Mouse (Mus musculus) A20 (cell line): Measurements from ENCODE around the gene Tmc5.
A peak's percentile ranks its signal among the peaks of the same experiment; 100 is the strongest.

Source experiments
- DNase-seq: peaks from one replicate; pipeline ENCODE4 v3.0.0-alpha.2; 2011; ENCODE audit warnings: low read depth, low spot score

Gene Tmc5

GRCm38 (mm10) chr7:118691287-118691686 lies 94.2 kb downstream of the Tmc5 start:
- DNase-seq, result no peak

- no peak for DNase-seq
These were observed 99.0 kb downstream of the Tmc5 start for GRCm38 (mm10) chr7:118696146-118696545.

GRCm38 (mm10) chr7:118697168-118697567 lies 100.1 kb downstream of the Tmc5 start:
- DNase-seq, result no peak

GRCm38 (mm10) chr7:118698882-118699281 lies 101.8 kb downstream of the Tmc5 start:
- DNase-seq, result no peak

GRCm38 (mm10) chr7:118703144-118703561 lies 106.1 kb downstream of the Tmc5 start:
- DNase-seq, result peak; percentile 40

GRCm38 (mm10) chr7:118704001-118704850 lies 107.1 kb downstream of the Tmc5 start:
- peak; percentile 39 for DNase-seq

GRCm38 (mm10) chr7:118705101-118705961 lies 108.2 kb downstream of the Tmc5 start, which contains the start of gene Gde1:
Gene Gde1 (minus strand): TSS chr7:118705778.
- peak; percentile 95 for DNase-seq

- DNase-seq, result no peak
These were observed 109.0 kb downstream of the Tmc5 start for GRCm38 (mm10) chr7:118706051-118706450.

- DNase-seq, result no peak
These were observed 109.4 kb downstream of the Tmc5 start for GRCm38 (mm10) chr7:118706488-118706887.

- no peak for DNase-seq
These were observed 110.1 kb downstream of the Tmc5 start for GRCm38 (mm10) chr7:118707216-118707615.

GRCm38 (mm10) chr7:118708002-118708401 lies 110.9 kb downstream of the Tmc5 start:
- DNase-seq, result no peak

GRCm38 (mm10) chr7:118710776-118711175 lies 113.7 kb downstream of the Tmc5 start:
- DNase-seq, result no peak

- peak; percentile 96 for DNase-seq
These were observed 115.4 kb downstream of the Tmc5 start, which contains the start of gene Ccp110 for GRCm38 (mm10) chr7:118712228-118713173. Gene Ccp110 (plus strand): TSS chr7:118712552.

GRCm38 (mm10) chr7:118714873-118715272 lies 117.8 kb downstream of the Tmc5 start:
- DNase-seq, result no peak

GRCm38 (mm10) chr7:118718066-118718465 lies 121.0 kb downstream of the Tmc5 start:
- no peak for DNase-seq

- DNase-seq, result no peak
These were observed 126.8 kb downstream of the Tmc5 start for GRCm38 (mm10) chr7:118723927-118724326.
